Mouse (Mus musculus) adrenal gland, postnatal 10 days (tissue): ENCODE data around the gene Mapkapk2. TPM values are rescaled to one million over a fixed set of nuclear protein-coding genes. Genes with fewer than 3 reads are reported as not detected.
"Not testable (repeated sequence)": the region's sequence is repeated elsewhere in the genome, so short reads cannot be mapped to it uniquely, and the experiment has no call there.

Experiments
- DNase-seq: peaks from one replicate; pipeline ENCODE4 v3.0.0; 2021; ENCODE audit warnings: mixed read lengths
- total RNA-seq, 2 experiments: library from RNA; stranded (reverse); gene quantifications; 2 replicates each; pipeline ENCODE4 v1.2.3; 2021

The Mapkapk2 gene
- total RNA-seq, 2 experiments from 2014 or later: 159 to 169 TPM

DNA sequence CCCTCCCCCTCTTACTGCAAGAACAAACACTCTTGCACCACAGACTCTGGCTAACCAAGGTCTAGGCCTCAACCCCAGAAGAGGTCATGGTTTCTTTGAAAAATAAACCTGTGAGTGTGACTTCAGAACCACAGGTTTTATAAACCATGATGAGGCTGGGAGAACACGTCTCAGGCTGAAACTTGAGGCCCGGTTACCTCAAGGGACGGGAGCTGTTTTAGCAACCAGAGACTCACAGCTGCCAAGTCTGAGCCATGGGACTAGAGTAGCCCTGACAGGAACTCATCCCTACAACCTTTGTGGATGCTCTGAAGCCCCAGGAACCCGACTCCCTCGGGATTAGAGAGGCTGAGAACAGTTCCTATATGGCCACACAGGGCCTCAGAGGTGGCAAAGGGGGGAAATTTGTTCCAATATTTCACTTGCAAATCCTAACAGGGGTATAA is 48.2 kb downstream of the Mapkapk2 start:
- no peak for DNase-seq

DNA sequence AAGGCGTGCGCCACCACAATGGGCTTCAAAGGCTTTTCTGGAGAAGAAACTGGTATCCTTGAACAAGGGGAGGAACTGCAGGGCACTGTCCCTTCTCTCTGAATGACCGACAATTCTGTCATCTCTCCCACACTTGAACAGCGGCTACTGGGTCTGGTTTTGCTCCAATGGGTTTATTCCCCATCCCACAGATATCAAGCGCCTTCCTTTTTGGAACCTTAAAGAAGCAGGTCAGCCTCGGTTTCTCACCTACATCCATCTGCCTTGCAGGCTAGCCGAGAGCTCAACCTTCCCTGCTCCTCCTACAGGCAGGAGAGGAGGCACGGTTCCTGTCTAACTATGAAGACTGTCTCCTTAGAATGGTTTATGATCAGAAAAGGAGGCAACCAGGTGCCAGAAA is 48.7 kb downstream of the Mapkapk2 start:
- no peak for DNase-seq

DNA sequence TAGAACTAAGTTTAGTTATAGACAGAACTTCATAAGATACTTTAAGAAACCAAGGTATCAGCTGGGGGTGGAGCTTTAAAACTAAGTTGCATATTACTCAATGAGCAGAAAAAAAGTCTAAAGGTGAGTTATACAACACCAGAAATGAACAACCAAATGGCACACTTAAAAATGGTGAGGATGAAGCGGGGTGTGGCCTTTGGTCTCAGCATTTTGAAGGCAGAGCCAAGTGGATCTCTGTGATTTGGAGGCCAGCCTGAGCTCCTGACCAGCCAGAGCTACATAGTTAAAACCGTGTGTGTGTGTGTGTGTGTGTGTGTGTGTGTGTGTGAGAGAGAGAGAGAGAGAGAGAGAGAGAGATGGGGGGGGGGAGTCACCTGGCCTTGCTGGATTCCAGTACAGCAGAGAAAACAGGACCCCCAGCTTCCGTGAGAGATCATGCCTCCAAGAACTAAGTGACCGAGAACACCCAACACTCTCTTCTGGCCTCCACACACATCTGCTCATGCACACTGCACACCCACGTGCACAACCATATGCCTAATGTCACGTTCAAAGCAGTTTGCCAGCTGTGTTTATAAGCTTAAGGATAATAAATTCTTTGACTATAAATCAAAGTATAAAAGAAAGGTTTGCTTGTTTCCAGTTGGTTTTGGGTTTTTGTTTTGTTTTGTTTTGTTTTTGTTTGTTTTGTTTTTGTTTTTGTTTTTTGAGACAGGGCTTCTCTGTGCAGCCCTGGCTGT is 49.3 kb downstream of the Mapkapk2 start:
- DNase-seq: no peak

DNA sequence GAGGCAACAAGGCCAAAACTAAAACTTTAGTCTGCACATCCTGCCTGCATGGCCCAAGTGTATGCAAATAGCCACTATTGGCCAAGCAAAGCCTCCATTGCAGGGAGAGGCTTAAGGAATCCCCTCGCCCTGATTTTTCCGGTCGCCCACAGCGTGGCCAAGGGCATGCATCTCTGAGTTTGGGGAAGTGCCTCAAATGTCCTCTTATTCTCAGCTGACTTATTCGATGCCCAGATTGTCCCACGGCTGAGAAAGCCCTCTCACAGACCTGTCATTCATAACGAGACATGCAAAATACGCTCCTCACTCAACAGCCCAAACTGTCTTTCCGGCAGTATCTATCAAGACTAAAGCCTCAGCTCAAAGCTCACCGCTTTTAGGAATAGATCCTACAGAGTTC is 51.0 kb downstream of the Mapkapk2 start:
- no peak for DNase-seq

DNA sequence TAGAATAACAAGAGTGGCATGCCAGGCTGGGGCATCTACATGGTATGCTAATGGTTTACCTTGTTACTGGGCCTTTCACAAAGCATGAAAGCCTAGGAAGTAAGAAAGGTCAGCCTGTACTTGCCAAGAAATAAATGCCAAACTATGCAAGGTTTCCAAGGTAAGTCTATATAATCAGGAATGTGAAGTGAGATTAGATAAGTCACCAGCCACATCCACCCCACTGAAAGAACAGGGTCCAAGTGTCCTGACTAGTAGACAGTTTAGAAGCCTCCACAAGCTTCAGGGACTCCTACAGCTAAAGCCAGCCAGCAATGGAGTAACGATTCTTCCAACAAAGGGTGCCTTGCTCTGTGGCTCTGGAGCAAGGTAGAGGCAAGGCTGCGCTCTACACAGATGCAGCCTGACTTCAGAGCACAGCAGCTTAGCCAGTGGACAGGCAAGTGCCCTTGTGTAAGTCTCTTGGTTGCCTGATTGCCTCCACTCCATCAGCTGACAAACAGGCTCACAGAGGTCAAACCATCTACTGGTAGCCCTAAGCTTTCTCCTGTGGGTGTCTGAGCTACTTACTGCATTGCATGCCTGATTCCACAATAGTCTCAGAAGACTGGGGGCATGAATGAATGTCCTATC is 51.8 kb downstream of the Mapkapk2 start:
- DNase-seq: no peak

DNA sequence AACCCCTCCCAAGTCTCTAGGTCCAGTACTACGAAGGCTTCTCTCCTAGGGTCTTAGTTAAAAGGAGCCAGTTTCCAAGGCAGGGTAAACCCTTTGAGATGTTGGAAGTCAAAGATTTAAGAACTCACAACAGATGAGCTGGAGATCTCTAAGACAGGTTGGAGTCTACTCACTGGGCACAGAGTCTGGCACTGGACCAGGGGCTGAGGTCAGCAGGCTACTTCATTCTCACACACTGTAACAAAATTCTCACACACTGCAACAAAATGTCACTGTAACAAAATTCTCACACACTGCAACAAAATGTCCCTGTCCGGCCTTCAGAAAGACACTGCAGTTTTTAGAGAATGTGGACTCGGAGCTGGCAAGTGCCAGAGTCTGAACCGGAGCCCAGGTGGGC is 54.0 kb downstream of the Mapkapk2 start:
- no peak for DNase-seq

DNA sequence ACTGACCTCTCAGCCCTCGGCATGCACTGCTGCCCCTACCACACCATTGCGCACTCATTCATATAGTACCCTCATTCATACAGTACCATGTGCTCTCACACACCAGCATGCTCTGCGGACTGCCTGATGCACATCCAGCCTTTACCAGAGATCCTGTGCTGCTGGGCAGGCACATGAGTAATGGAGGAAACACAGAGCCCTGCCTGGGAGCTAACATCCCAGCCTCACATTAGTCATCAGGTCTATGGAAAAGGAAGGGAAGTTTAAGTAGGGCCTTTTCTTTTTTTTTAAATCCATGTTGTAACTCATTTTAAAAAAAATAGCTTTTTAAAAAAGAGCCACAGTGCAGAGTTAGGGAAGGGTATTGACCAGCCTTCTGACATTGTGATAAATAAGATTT is 54.9 kb downstream of the Mapkapk2 start:
- DNase-seq: no peak

DNA sequence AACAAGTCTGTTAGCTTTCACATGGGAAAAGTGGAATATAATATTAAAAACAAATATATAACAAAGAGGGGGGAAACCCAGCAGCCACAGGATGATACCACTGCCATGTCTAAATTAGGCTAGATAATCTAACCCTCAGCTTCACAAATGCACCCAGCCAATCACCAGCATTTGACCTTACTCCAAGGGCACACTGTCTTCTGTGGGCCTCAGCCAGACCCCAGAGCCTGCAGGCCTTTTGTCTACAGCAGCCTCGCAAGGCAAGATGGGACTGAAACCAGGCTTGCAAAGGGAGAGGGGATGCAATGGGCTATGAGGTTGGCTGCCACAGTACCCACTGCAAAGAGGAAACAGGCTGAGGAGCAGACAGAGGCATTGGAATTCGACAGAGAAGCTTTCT is 55.4 kb downstream of the Mapkapk2 start:
- no peak for DNase-seq

DNA sequence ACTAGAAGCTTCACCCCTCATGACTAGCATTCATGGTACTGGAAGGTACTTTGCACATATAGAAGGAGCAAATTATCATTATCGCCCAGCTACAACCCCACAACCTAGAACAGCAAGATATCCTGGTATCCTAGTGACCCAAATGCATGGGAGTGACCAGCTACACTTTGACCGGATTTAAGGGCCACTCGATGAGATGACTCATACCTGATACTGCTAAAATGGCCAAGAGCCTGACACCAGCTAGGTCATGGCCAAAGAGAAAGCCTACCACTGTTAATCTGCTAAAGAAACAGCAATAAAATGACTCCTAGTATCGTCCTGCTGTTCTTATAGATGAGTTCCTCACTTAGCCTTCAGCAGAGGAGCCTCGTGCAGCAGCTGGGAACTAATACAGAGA is 58.1 kb downstream of the Mapkapk2 start:
- no peak for DNase-seq

DNA sequence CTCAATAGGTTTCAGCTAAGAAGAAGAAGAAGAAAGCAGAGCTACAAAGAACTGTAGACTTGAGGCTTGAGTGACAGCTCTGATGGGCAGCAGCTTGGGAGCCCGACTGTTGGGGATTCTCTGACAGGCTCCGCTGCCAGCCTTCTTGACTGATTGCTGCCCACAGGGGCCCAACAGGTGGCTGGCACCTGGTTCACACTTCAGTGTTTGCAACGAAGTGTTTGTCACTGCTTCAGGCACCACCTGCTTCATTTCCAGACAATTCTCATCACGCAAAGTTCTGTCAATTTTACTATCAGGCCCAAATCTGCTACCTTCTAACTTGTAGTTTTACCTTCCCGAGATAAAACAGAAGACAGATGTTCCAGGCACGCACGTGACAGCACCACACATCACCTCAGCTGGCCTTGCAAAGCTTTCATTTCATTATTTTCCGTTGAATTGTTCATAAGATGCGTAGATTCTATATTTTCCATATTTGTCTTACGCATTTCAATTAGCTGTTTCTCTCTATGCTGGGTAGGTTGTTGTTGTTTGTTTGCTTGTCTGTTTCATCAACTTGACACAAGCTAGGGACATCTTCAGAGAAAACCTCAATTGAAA is 59.1 kb downstream of the Mapkapk2 start:
- no peak for DNase-seq

DNA sequence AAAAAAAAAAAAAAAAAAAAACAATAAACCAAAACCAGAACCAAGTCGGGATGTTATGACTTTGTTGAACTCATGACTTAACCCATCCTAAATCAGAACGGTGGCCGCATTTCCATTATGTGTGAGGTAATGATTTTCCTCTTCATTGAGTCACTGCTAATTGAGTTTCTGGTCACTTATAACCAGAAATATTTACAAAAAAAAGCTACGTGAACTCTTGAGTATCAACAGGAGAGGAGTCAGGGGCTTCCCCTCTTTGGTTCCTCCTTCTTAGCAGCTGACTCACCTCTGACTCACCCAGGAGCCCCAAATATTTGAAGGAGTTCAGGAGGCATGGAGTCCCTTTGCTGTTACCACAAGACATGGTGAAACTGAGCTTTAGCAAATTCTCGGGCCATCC is 59.6 kb downstream of the Mapkapk2 start:
- DNase-seq: no peak

DNA sequence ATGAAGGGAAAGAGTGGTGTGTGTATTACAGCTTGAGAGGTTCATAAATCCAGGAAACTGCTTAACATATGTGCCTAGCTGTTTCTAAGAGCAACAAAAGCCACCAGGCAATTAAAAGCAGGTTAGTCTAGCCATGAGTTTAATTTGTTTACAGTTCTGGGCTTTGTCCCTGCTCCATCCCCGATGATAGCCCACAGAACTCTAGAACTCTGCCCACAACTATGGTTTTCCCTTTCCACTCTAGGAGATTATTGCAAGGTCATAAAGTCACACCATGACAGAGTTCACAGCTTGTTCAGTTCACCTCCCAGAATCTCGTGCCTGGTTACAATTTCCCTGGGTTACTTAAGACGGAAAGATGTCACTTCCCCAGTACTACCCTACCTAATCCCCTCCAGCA is 66.4 kb downstream of the Mapkapk2 start:
- no peak for DNase-seq

DNA sequence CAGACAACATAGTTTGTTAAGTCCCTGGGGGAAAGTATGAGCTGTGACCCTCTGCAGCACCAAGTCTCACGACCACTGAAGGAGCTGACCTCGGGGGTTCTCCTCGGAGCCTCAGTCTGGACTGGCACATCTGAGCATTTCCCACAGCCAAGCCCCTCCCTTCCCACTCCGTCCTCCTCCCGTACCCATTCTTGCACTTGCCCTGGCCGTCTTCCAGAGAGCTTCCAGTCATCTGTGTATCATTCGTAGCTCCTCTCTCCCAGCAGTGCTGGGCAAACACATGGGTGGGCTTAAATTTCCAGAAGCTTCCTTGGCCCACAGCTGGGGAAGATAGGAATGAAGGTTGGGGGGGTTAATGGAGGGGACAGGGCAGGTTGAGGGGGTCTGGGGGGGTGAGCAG is 67.4 kb downstream of the Mapkapk2 start:
- DNase-seq: no peak

DNA sequence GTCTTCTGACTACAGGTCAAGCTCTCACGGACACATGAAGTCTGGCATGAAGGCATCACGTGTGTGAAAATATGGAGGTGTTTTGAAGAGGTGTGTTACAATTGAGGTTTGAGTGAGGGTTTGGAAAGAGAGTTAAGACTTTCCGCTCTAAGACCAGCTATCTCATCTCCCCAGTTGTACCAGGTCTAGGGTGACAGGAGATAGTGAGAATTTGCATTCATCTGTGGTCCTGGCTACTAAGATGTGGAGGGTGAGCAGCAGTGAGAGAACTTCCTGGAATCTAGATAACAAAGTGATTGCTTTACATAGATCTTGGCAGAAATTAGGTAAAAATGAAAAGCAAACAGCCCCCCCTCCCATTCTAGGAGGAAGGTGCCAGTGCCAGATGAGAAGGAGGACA is 68.4 kb downstream of the Mapkapk2 start:
- no peak for DNase-seq

DNA sequence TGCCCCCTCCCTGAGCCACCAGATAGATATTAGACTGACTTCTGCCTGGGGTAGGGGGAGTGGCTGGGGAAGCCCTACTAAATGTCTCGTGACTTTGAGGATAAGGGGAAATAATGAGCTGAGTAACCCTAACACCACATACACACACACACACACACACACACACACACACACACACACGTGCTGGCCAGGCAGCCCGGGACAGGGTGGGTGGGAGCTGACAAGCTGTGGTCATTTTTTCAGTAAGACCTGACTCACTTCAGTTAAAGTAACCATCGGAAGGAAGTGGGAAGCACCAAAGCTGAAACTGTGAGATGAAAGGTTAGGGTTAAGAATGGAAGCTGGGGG is 71.8 kb downstream of the Mapkapk2 start:
- DNase-seq: no peak

DNA sequence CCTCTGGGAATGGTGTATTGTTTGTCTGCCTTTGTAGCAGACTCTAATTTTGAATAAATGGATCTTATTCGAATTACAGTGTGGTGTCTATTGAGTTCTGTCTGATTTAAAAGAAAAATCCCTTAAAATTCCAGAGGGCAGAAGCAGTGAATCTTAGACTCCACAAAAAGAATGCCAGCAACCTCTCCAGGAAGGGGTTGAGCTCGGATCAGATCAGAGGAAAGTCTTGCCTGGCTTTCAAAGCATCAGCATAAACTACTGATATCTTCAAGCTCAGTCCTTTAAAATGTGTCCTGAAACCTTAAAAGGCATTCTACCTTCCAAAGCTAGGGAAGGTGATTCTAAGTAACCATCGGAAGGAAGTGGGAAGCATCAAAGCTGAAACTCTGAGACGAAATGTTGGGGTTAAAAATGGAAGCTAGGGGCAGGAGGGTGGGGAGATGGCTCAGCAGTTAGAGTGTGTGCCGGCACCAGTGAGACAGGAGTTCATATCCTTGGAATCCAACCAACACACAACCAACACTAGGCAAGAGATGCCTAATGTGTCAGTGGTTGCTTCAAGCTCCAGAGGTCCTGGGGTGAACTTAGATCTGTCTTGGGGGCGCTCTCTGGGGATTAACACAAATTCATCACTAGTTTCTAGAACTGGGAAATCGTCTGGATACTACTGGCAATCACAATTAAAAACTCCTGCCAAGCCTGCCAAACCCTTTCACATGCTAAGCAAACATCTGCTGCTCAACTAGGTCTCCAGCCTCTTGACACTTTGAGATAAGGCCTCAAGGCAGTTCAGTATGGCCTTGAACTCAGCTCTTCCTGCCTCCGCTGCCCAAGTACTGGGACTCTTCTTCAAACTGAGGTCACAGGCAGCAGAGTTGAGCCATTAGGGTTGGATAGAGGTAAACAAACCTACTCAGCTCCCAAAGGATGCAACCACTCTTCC is 72.5 kb downstream of the Mapkapk2 start:
- no peak for DNase-seq

DNA sequence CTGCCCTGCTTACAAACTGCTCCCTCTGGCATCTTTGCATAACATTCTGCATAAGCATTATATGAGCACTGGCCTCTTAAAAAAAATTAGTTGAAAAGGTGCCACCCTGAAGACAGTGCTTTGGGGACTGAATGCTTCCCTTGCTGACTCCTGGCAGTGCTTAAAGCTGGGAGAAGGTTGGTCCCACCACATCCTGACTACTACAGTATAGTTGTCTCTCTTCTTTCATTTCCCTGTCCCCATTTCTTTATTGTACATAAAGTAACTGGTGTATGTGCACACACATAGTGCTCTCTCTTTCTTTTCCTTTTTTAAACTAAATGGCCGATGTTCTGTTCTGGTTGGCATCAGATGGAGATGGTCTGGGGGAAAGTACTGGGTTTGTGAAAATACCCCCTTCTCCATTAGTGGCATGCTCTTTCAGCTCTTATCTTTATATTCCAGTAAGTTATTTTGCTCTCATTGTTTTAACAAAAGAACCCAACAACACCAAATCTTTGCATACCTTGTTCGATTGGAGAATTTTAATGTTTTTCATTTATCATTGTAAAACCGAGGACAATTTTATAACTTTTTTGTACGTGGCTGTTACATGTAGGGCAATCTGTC is 74.3 kb downstream of the Mapkapk2 start:
- DNase-seq: not testable (repeated sequence)

DNA sequence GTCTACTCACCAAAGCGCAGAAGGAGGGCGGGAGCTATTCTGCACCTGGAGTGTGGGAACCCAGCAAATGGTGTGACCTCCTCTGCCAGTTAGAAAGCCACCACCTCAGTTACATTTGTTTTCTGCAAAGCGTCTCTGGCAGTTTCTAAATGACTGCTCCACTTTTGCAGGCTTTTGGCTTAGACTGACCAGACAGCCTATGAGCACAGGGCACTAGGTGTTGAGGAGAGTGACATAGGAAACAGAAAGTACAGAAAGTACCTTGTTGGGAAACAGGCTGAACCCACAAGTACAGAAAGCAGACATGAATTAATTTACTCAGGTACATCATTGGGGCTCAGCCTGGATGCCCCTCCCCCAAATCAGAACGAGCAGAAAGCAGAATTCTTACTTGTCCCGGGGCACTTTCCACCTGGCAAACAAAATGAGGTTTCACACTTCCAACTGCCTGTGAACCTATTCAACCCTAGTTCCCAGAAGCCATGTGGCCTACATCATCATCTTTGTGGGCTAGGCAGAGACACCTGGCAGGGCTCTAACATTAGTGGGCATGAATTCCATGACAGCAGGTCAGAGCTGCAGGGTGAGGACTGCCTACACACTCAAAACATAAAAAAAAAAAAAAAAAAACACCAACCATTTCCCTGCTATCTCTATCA is 74.9 kb downstream of the Mapkapk2 start:
- DNase-seq: no peak

DNA sequence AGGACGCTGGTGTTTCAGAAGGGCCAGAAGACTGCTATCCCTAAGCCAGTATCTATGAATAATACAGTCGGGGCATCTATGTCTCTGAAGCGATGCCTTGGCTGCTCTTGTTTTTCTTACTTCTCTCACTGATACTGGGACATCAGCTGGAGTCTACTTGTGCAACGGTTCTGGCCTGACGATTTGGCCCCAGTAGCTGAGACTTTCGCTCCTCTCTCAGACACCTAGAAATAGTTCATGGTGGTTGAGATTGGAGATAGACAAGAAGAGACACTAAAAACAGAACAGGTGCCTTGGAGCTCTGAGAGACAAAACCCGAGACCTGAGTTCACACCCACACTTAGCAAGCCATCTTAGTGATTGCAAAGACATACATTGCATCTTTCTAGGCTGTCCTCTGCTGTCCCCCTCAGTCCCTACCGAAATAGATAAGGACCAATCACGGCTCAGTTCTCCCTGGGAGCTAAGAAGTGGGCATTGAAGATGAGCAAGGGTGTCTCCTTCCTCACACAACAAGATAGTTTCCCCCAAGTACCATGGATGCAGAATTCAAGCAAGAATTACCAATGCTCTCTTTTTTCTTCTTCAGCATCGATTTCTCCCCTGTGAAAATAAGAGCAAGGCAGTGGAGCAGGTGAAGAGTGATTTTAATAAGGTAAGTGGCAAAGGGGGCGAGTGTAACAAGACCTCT is 75.6 kb downstream of the Mapkapk2 start:
- DNase-seq: no peak

DNA sequence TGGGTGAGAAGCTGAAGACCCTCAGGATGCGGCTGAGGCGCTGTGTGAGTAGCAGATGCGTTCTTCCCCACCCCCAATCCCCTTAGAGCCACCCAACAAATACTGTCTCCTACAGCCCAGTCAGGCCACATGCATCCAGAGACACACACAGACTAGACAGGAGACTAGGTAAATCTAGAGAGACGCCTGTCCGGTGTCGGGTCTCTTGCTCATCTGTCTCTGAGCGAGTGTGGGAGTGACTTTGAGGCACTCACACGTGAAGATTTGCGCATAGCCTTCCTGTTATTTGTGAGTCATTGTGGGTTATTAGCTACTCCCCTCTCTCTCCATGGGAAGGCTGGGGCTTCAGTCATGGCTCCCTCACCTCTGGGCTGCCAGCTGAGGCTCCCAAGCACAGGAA is 76.2 kb downstream of the Mapkapk2 start:
- DNase-seq: no peak
